Mouse (Mus musculus) midbrain, embryonic 11.5 days (tissue): ENCODE results near the gene Vmn1r210. TPM values are rescaled to one million over a fixed set of nuclear protein-coding genes. Genes with fewer than 3 reads are reported as not detected.
"Not testable (repeated sequence)": the region's sequence is repeated elsewhere in the genome, so short reads cannot be mapped to it uniquely, and the experiment has no call there.

ENCODE experiments used
- ATAC-seq: fragments of 200-750 bp; cut with Nextera tagmentation; 2 replicates; pipeline ENCODE4 v1.8.0; 2017; ENCODE audit warnings: moderate TSS enrichment, moderate library complexity; ENCODE audit not compliant: low FRiP score
- DNase-seq: peaks from one replicate; pipeline ENCODE4 v3.0.0; 2015; ENCODE audit warnings: low spot score; ENCODE audit errors: missing footprints
- H3K27ac ChIP-seq: fragments of 300-500 bp; sonication (generic); 2 replicates; pipeline ENCODE4 v1.5.1; 2014; ENCODE audit warnings: low read depth, low read length
- H3K27me3 ChIP-seq: fragments of 300-500 bp; sonication (generic); 2 replicates; pipeline ENCODE4 v1.6.1; 2014; ENCODE audit warnings: mild to moderate bottlenecking, low read length, moderate library complexity, mixed read lengths; ENCODE audit not compliant: control insufficient read depth, insufficient read depth
- H3K36me3 ChIP-seq: fragments of 300-500 bp; sonication (generic); 2 replicates; pipeline ENCODE4 v1.6.1; 2014; ENCODE audit warnings: mild to moderate bottlenecking, low read length, moderate library complexity, mixed read lengths; ENCODE audit not compliant: control insufficient read depth, insufficient read depth
- H3K4me1 ChIP-seq: fragments of 300-500 bp; sonication (generic); 2 replicates; pipeline ENCODE4 v1.6.1; 2014; ENCODE audit warnings: low read length; ENCODE audit not compliant: control insufficient read depth, insufficient read depth
- H3K4me2 ChIP-seq: fragments of 300-500 bp; sonication (generic); 2 replicates; pipeline ENCODE4 v1.6.1; 2014; ENCODE audit warnings: mild to moderate bottlenecking, moderate library complexity
- H3K4me3 ChIP-seq: fragments of 300-500 bp; sonication (generic); 2 replicates; pipeline ENCODE4 v1.5.1; 2014; ENCODE audit warnings: low read depth, low read length
- H3K9ac ChIP-seq: fragments of 300-500 bp; sonication (generic); 2 replicates; pipeline ENCODE4 v1.6.1; 2014; ENCODE audit warnings: low read length
- H3K9me3 ChIP-seq: fragments of 300-500 bp; sonication (generic); 2 replicates; pipeline ENCODE4 v1.6.1; 2016; ENCODE audit warnings: low read length; ENCODE audit not compliant: control insufficient read depth
- WGBS: fragments of 180-500 bp; shearing (Covaris S2); extraction: QIAGEN DNeasy Blood & Tissue Kit; methylation state at CpG from one replicate; pipeline ENCODE4 v1.1.7; 2014; 5-methylcytosine and 5-hydroxymethylcytosine counted together
- polyA plus RNA-seq: library from polyadenylated mRNA; unstranded; fragments of >200 nt; fragmentation: Nextera tagmentation; extraction: Ambion mirVana; gene quantifications from 2 replicates; pipeline ENCODE4 v1.2.1, GENCODE M21; 2014

Vmn1r210 gene
- polyA plus RNA-seq, result not detected in 2 replicates

GRCm38 (mm10) chr13:22831248-22831647, at the start of gene Vmn1r210:
Vmn1r210 (minus strand) TSS chr13:22831348.
- no peak within 1 kb of the TSS for H3K4me3 ChIP-seq
- WGBS, result 67% methylated on average over 4 of the region's 4 CpGs
- no peaks in the 10 kb centered on the region for H3K4me1 ChIP-seq
- no peaks in the 10 kb centered on the region for H3K27me3 ChIP-seq
- DNase-seq (no peak), ATAC-seq (no peak)
- H3K27ac ChIP-seq, result no peak within 1 kb of the TSS
- no peak within 1 kb of the TSS for H3K9ac ChIP-seq
- H3K9me3 ChIP-seq, result no peaks in the 10 kb centered on the region
- H3K36me3 ChIP-seq, result no peaks in the 10 kb centered on the region
- H3K4me2 ChIP-seq, result no peak within 1 kb of the TSS

GRCm38 (mm10) chr13:22879257-22879656, 48.1 kb upstream of the Vmn1r210 start:
- ATAC-seq (no peak), DNase-seq (no peak)
- H3K9ac ChIP-seq, result no peak overlapping the region
- no peaks in the 10 kb centered on the region for H3K9me3 ChIP-seq
- no peaks in the 10 kb centered on the region for H3K27me3 ChIP-seq
- H3K4me1 ChIP-seq, result no peaks in the 10 kb centered on the region
- H3K4me3 ChIP-seq, result no peak overlapping the region
- H3K27ac ChIP-seq, result no peak overlapping the region
- no peak overlapping the region for H3K4me2 ChIP-seq
- WGBS, result 87% methylated on average over 1 of the region's 1 CpGs
- no peaks in the 10 kb centered on the region for H3K36me3 ChIP-seq

- no peak within 1 kb of the TSS for H3K4me2 ChIP-seq
- 76% methylated on average over 1 of the region's 1 CpGs for WGBS
- H3K4me1 ChIP-seq, result no peaks in the 10 kb centered on the region
- H3K27me3 ChIP-seq, result no peaks in the 10 kb centered on the region
- H3K27ac ChIP-seq, result no peak within 1 kb of the TSS
- no peaks in the 10 kb centered on the region for H3K36me3 ChIP-seq
- ATAC-seq (no peak), DNase-seq (no peak)
- H3K9me3 ChIP-seq, result no peaks in the 10 kb centered on the region
- no peak within 1 kb of the TSS for H3K9ac ChIP-seq
- no peak within 1 kb of the TSS for H3K4me3 ChIP-seq
Measured at GRCm38 (mm10) chr13:22857461-22857860, 26.3 kb upstream of the Vmn1r210 start, which contains the start of gene Vmn1r211. Vmn1r211 (minus strand) TSS chr13:22857561.

GRCm38 (mm10) chr13:22854760-22855159, 23.6 kb upstream of the Vmn1r210 start:
- Histone ChIP-seq H3K4me3 (no peak overlapping the region), H3K27me3 (no peaks in the 10 kb centered on the region), H3K36me3 (no peaks in the 10 kb centered on the region), H3K4me1 (no peaks in the 10 kb centered on the region), H3K9me3 (no peaks in the 10 kb centered on the region), H3K9ac (no peak overlapping the region), H3K27ac (no peak overlapping the region), H3K4me2 (no peak overlapping the region)
- WGBS, result 78% methylated on average over 4 of the region's 4 CpGs
- DNase-seq, result no peak
- ATAC-seq, result no peak

GRCm38 (mm10) chr13:22846798-22847197, 15.7 kb upstream of the Vmn1r210 start:
- ATAC-seq (no peak), DNase-seq (no peak)
- H3K9ac ChIP-seq, result no peak overlapping the region
- no peak overlapping the region for H3K27ac ChIP-seq
- 89% methylated on average over 1 of the region's 1 CpGs for WGBS
- H3K4me3 ChIP-seq, result no peak overlapping the region
- no peaks in the 10 kb centered on the region for H3K4me1 ChIP-seq
- no peak overlapping the region for H3K4me2 ChIP-seq
- no peaks in the 10 kb centered on the region for H3K36me3 ChIP-seq
- no peaks in the 10 kb centered on the region for H3K27me3 ChIP-seq
- no peaks in the 10 kb centered on the region for H3K9me3 ChIP-seq

- WGBS, result 50% methylated on average over 3 of the region's 3 CpGs
Measured at GRCm38 (mm10) chr13:22844304-22844703, 13.2 kb upstream of the Vmn1r210 start.

GRCm38 (mm10) chr13:22829395-22829794, 1.8 kb downstream of the Vmn1r210 start:
- not testable (repeated sequence) for ATAC-seq, H3K27ac ChIP-seq, H3K4me2 ChIP-seq, H3K27me3 ChIP-seq, H3K9ac ChIP-seq, H3K36me3 ChIP-seq, H3K9me3 ChIP-seq, H3K4me1 ChIP-seq, DNase-seq, H3K4me3 ChIP-seq
- 46% methylated on average over 7 of the region's 7 CpGs for WGBS

More at GRCm38 (mm10) chr13:22844304-22844703, 13.2 kb upstream of the Vmn1r210 start:
- not testable (repeated sequence) for DNase-seq, ATAC-seq, H3K36me3 ChIP-seq, H3K27ac ChIP-seq, H3K4me2 ChIP-seq, H3K9ac ChIP-seq, H3K9me3 ChIP-seq, H3K27me3 ChIP-seq, H3K4me3 ChIP-seq, H3K4me1 ChIP-seq

GRCm38 (mm10) chr13:22821601-22822000, 9.5 kb downstream of the Vmn1r210 start:
- DNase-seq, H3K27ac ChIP-seq, H3K4me1 ChIP-seq, H3K36me3 ChIP-seq, H3K27me3 ChIP-seq, ATAC-seq, H3K9ac ChIP-seq, H3K9me3 ChIP-seq, H3K4me2 ChIP-seq, H3K4me3 ChIP-seq: not testable (repeated sequence)
- 90% methylated on average over 1 of the region's 1 CpGs for WGBS

GRCm38 (mm10) chr13:22809582-22809981, 21.6 kb downstream of the Vmn1r210 start, which contains the start of gene Vmn1r209:
Vmn1r209 (minus strand) TSS chr13:22809682.
- H3K9ac ChIP-seq, ATAC-seq, H3K27ac ChIP-seq, H3K36me3 ChIP-seq, H3K4me2 ChIP-seq, H3K4me3 ChIP-seq, DNase-seq, H3K4me1 ChIP-seq, H3K9me3 ChIP-seq, H3K27me3 ChIP-seq: not testable (repeated sequence)
